Mouse (Mus musculus) adrenal gland, postnatal 25 days (tissue): ENCODE measurements around the gene Gpr171. TPM values are rescaled to one million over a fixed set of nuclear protein-coding genes. Genes with fewer than 3 reads are reported as not detected.

ENCODE experiments used
- total RNA-seq: library from RNA; stranded (reverse); gene quantifications from 2 replicates; pipeline ENCODE4 v1.2.3, GENCODE M21; 2021

Gpr171 gene
- total RNA-seq, 1 experiment from 2014 or later: 0.18 TPM

Other genes with a start within 250 kb of the Gpr171 start
- not detected in 2 replicates for gene Clrn1, start 216.5 kb downstream of the Gpr171 start, total RNA-seq
- gene Med12l, start 96.0 kb downstream of the Gpr171 start, total RNA-seq: 18.3 and 18.5 TPM in 2 replicates
- 6.8 and 15.7 TPM in 2 replicates for gene P2ry14, start 51.8 kb upstream of the Gpr171 start, total RNA-seq
- gene Gpr87, start 93.3 kb upstream of the Gpr171 start, total RNA-seq: not detected in 2 replicates
- 0.48 and 1.1 TPM in 2 replicates for gene P2ry13, start 109.1 kb upstream of the Gpr171 start, total RNA-seq
- gene P2ry12, start 161.1 kb upstream of the Gpr171 start, total RNA-seq: 1.4 and 3.2 TPM in 2 replicates
- 1.4 and 1.6 TPM in 2 replicates for gene Igsf10, start 242.6 kb upstream of the Gpr171 start, total RNA-seq